Mouse (Mus musculus) heart, embryonic 11.5 days (tissue): ENCODE data around the gene Actn2. TPM values are rescaled to one million over a fixed set of nuclear protein-coding genes. Genes with fewer than 3 reads are reported as not detected.

Source experiments
- ATAC-seq: fragments of 200-750 bp; cut with Nextera tagmentation; replicated peaks from 2 replicates; pipeline ENCODE4 v1.8.0; 2017; ENCODE audit warnings: moderate library complexity; ENCODE audit not compliant: insufficient number of reproducible peaks, low FRiP score, low TSS enrichment
- H3K27ac ChIP-seq: fragments of 300-500 bp; sonication (generic); 2 replicates; pipeline ENCODE4 v1.5.1; 2014; ENCODE audit warnings: mild to moderate bottlenecking, low read depth, low read length
- H3K27me3 ChIP-seq: fragments of 300-500 bp; sonication (generic); 2 replicates; pipeline ENCODE4 v1.6.1; 2014; ENCODE audit warnings: mild to moderate bottlenecking, low read length, mixed read lengths; ENCODE audit not compliant: control insufficient read depth, insufficient read depth
- H3K36me3 ChIP-seq: fragments of 300-500 bp; sonication (generic); 2 replicates; pipeline ENCODE4 v1.6.1; 2014; ENCODE audit warnings: mild to moderate bottlenecking, low read length, moderate library complexity, mixed read lengths; ENCODE audit not compliant: control insufficient read depth, insufficient read depth
- H3K4me1 ChIP-seq: fragments of 300-500 bp; sonication (generic); 2 replicates; pipeline ENCODE4 v1.6.1; 2014; ENCODE audit warnings: low read length; ENCODE audit not compliant: control insufficient read depth, insufficient read depth
- H3K4me2 ChIP-seq: fragments of 300-500 bp; sonication (generic); 2 replicates; pipeline ENCODE4 v1.6.1; 2014; ENCODE audit warnings: mild to moderate bottlenecking, moderate library complexity
- H3K4me3 ChIP-seq: fragments of 300-500 bp; sonication (generic); 2 replicates; pipeline ENCODE4 v1.5.1; 2014; ENCODE audit warnings: low read depth, low read length
- H3K9ac ChIP-seq: fragments of 300-500 bp; sonication (generic); 2 replicates; pipeline ENCODE4 v1.6.1; 2014; ENCODE audit warnings: mild to moderate bottlenecking, low read depth, low read length, moderate library complexity
- H3K9me3 ChIP-seq: fragments of 300-500 bp; sonication (generic); replicated peaks from 2 replicates; pipeline ENCODE4 v1.6.1; 2016; ENCODE audit warnings: low read length; ENCODE audit not compliant: control insufficient read depth
- WGBS: fragments of 180-500 bp; shearing (Covaris S2); extraction: QIAGEN DNeasy Blood & Tissue Kit; methylation state at CpG from one replicate; pipeline ENCODE4 v1.1.7; 2014; ENCODE audit not compliant: insufficient replicate concordance; 5-methylcytosine and 5-hydroxymethylcytosine counted together
- polyA plus RNA-seq: library from polyadenylated mRNA; unstranded; fragments of >200 nt; fragmentation: Nextera tagmentation; extraction: Ambion mirVana; gene quantifications from 2 replicates; pipeline ENCODE4 v1.2.1, GENCODE M21; 2014

Gene Actn2
- polyA plus RNA-seq, 1 experiment from 2014 or later = 1,008 TPM

DNA sequence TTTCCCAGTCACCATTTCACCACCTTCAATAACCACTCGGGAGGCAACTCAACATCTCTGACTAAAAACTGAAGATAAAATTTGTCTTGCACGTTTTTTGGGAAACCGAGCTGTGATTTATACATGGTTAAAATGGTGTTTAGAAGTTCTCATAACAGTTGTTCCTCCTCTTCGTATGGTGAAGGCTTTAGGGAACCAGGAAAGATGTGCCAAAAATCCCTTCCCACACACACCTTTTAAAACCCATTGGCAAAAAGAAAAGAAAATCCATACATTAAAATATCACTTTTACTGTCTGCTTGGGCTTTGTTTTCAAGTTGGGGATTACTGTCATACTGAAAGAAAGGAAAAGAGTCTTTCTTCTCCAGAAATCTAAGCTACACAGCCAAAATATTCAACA, 12.2 kb downstream of the Actn2 start:
- Histone ChIP-seq H3K27me3 (no peaks in the 10 kb centered on the region), H3K9ac (no peak overlapping the region), H3K4me1 (peaks cover 38% of the 10 kb centered on the region), H3K36me3 (no peaks in the 10 kb centered on the region), H3K27ac (no peak overlapping the region), H3K4me3 (no peak overlapping the region), H3K9me3 (no peaks in the 10 kb centered on the region), H3K4me2 (no peak overlapping the region)
- no peak for ATAC-seq
- 76% methylated on average over 4 of the region's 4 CpGs for WGBS

DNA sequence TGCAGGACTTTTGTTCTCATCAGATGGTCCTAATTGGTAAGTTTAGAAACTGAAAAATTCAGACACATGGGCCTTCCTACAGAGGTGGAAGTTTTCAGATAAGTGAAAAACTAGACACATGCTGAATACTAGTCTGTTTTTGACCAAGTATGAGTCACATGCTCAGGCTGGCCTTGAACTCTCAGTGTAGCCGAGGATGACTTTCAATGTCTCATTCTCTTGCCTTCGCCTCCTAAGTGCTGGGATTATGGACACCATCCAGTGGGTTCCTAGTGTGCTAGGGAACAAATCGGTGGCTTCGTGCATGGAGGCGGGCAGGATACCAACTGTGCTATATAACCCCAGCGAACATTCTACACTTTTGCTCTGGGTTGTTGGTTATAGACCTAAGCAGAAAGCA, 13.0 kb downstream of the Actn2 start:
- H3K4me2 ChIP-seq = no peak overlapping the region; the same call in 1 of the 2 replicates

DNA sequence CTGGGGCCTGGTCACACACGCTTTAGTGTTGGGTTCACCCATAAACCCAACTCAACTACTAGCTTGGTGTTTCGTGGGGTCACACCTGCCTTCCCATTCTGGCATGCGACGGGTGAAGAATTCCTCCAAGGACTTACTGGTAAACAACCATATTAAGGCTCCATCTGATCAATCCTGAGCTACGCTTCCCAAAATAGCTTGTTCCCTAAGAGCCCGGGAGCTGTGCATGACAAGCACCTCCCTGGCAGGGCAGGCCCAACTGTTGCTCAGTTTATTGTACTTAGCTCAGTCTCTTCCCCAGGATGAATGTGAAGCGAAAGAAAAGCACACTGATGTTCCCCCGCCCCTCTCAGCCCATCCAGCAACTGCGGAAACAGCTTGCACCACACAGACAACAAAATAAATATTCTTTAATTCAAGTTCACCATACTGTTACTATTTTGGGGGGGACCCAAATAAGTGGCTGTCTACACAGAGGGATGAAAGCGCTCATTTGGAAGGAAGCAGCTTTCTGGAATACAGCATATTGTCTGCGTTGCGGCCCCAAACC, 17.4 kb downstream of the Actn2 start:
- Histone ChIP-seq H3K4me3 (no peak overlapping the region), H3K4me1 (peaks cover 57% of the 10 kb centered on the region), H3K9ac (peak overlapping the region; percentile 11; the same call in 1 of the 2 replicates), H3K4me2 (peak overlapping the region; percentile 29), H3K27me3 (no peaks in the 10 kb centered on the region), H3K27ac (peak overlapping the region; percentile 91), H3K9me3 (no peaks in the 10 kb centered on the region), H3K36me3 (no peaks in the 10 kb centered on the region)
- no peak for ATAC-seq
- WGBS = 59% methylated on average over 12 of the region's 12 CpGs

More for the DNA sequence above, 13.0 kb downstream of the Actn2 start:
- H3K4me1 ChIP-seq = peaks cover 40% of the 10 kb centered on the region
- H3K4me3 ChIP-seq = no peak overlapping the region
- peak overlapping the region; percentile 66 for H3K9ac ChIP-seq
- no peaks in the 10 kb centered on the region for H3K36me3 ChIP-seq
- H3K27ac ChIP-seq = peak overlapping the region; percentile 78
- H3K27me3 ChIP-seq = no peaks in the 10 kb centered on the region
- 80% methylated on average over 6 of the region's 6 CpGs for WGBS
- H3K9me3 ChIP-seq = no peaks in the 10 kb centered on the region
- ATAC-seq = no peak

DNA sequence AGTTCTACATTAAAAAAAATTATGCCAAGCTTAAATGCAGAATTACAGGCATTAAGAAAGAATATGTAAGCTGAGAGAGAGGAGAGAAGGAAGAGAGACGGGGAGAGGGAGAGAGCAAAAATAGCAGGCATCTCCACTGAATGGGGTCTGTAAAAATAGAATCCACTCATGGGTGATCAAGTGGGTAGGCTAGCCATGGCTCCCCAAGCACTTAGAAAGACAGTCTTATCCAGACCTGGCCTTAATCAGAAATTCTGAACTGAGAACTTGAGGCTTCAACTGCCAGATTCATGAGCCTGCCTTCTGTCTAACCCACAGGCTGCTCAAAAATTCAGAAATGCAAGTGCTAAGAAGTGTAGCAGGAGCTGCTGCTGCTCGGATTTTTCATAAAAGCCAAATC, 20.4 kb downstream of the Actn2 start:
- no peaks in the 10 kb centered on the region for H3K27me3 ChIP-seq
- WGBS = 31% methylated on average over 2 of the region's 2 CpGs
- peak overlapping the region; percentile 91 for H3K27ac ChIP-seq
- H3K4me1 ChIP-seq = peaks cover 54% of the 10 kb centered on the region
- peak; percentile 41; the same call in 1 of the 2 replicates for ATAC-seq
- H3K4me2 ChIP-seq = peak overlapping the region; percentile 49
- peak overlapping the region; percentile 56; the same call in 1 of the 2 replicates for H3K9ac ChIP-seq
- no peaks in the 10 kb centered on the region for H3K36me3 ChIP-seq
- H3K4me3 ChIP-seq = no peak overlapping the region
- H3K9me3 ChIP-seq = no peaks in the 10 kb centered on the region

DNA sequence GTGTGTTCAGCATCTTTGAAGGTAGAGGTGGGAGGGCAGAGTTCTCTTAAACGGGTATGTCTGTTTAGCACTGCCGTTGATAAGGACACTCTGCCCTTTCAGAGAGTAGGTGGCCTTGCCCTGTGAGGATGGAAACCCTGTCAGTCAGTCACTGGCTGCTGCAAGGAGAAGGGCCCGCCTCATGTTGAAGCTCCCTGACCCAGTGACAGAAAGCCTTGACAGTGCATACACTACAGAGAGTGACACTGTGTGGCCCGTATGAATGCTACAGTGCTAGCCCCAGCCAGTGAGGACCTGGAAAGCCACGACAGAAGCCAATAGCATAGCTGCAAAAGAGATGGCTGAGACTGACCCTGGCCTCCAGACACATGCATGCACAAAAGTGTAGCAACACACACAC, 22.5 kb downstream of the Actn2 start:
- Histone ChIP-seq H3K4me1 (peaks cover 45% of the 10 kb centered on the region), H3K27ac (peak overlapping the region; percentile 91), H3K36me3 (no peaks in the 10 kb centered on the region), H3K4me3 (no peak overlapping the region), H3K9me3 (no peaks in the 10 kb centered on the region), H3K4me2 (peak overlapping the region; percentile 27; the same call in 1 of the 2 replicates), H3K27me3 (no peaks in the 10 kb centered on the region), H3K9ac (peak overlapping the region; percentile 39; the same call in 1 of the 2 replicates)
- 30% methylated on average over 5 of the region's 5 CpGs for WGBS
- ATAC-seq = peak; percentile 33; the same call in 1 of the 2 replicates

DNA sequence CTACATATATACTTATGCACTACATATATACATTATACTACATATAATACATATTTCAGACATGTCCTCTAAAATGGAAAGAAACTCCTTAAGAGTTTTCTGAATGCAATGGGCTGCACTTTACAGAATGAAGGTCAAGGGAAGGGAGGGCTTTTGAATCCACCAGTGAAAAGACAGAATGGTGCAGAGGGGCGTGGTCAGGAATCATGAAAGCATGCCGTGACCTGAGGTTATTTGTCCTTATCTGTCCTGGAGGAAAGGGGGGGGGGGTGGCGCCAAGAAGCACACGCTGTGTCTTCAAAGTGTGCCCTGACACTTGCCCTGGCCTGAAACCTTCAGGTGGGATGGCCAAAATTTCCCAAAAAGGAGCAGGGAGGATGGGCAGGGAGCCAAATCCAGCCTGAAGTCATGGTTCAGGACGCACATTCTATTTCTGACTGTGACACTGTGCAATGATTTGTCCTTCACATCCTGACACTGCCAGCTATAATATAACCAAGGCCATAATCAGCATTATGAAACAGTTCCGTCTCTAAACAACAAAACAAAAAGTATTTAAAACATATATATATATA, 23.3 kb downstream of the Actn2 start:
- peaks cover 45% of the 10 kb centered on the region for H3K4me1 ChIP-seq
- no peaks in the 10 kb centered on the region for H3K36me3 ChIP-seq
- 38% methylated on average over 6 of the region's 6 CpGs for WGBS
- no peaks in the 10 kb centered on the region for H3K27me3 ChIP-seq
- H3K9me3 ChIP-seq = no peaks in the 10 kb centered on the region
- H3K27ac ChIP-seq = no peak overlapping the region
- no peak for ATAC-seq
- no peak overlapping the region for H3K4me3 ChIP-seq
- no peak overlapping the region for H3K9ac ChIP-seq
- H3K4me2 ChIP-seq = peak overlapping the region; percentile 24

DNA sequence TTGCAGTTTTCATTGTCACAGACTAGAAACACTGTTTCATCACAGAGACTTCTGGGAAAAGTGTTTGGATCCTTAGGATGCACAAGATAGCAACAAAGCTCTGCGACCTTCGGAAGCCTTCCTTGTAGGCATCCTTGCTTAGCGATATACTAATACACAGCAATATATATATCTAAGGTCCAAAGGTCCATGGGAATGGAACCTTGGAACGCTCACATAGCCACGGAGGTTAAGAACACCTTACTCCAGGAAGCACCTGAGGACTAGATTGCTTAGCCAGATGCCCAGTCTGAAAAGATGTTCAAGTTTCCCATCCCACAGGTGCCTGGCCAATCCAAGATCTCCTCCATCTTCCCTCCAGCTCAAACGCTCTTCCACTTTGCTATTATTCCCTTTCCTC, 26.4 kb downstream of the Actn2 start:
- Histone ChIP-seq H3K27ac (peak overlapping the region; percentile 74), H3K36me3 (peaks cover 4% of the 10 kb centered on the region; the same call in 1 of the 2 replicates), H3K9ac (no peak overlapping the region), H3K4me2 (no peak overlapping the region), H3K9me3 (no peaks in the 10 kb centered on the region), H3K4me3 (no peak overlapping the region), H3K27me3 (no peaks in the 10 kb centered on the region), H3K4me1 (peaks cover 45% of the 10 kb centered on the region)
- no peak for ATAC-seq
- WGBS = 81% methylated on average over 6 of the region's 6 CpGs

DNA sequence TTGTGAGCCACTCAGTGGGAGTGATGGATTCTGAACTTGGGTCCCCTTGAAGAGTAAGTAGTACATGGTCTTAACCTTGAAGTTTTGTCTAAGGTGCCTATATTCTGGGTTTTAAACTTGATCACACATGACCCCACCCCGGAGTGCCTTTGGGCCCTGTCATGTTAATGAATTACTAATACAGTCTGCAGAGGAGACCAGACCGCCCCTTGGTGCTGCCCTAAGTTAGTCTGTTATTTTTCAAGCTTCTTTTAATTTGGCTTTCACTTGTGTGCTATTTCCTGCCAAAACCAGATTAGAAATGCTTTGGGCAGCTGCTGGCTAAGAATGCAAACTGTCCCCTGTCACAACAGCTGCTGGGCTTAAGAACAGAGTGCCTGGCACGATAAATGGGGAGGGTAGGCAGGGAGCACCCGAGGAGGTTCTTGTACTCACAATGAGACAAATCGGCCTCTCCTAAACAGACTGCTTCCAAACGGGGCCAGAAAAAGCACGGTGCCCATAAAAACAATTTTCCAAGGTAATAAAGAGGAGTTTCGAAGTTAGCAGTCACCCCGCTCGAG, 28.5 kb downstream of the Actn2 start:
- H3K36me3 ChIP-seq = peaks cover 10% of the 10 kb centered on the region
- no peak overlapping the region for H3K4me2 ChIP-seq
- H3K27me3 ChIP-seq = no peaks in the 10 kb centered on the region
- WGBS = 56% methylated on average over 10 of the region's 10 CpGs
- H3K9me3 ChIP-seq = no peaks in the 10 kb centered on the region
- peak overlapping the region; percentile 10; the same call in 1 of the 2 replicates for H3K9ac ChIP-seq
- ATAC-seq = no peak
- H3K4me1 ChIP-seq = peaks cover 44% of the 10 kb centered on the region
- H3K4me3 ChIP-seq = no peak overlapping the region
- H3K27ac ChIP-seq = peak overlapping the region; percentile 60
